Mouse (Mus musculus) heart, adult 2 months (tissue): Measurements from ENCODE around the gene Acot1. TPM values are rescaled to one million over a fixed set of nuclear protein-coding genes. Genes with fewer than 3 reads are reported as not detected.

Experiments used
- DNase-seq, 2 experiments: peaks; one replicate each; pipeline ENCODE4 v3.0.0; 2021
- H3K27ac ChIP-seq: fragments of 200-600 bp; 2 replicates; pipeline ENCODE4 v1.8.1; 2022
- H3K27me3 ChIP-seq: fragments of 200-500 bp; 2 replicates; pipeline ENCODE4 v1.6.1; 2012; ENCODE audit warnings: mild to moderate bottlenecking, low read length, inconsistent platforms, mixed read lengths; ENCODE audit not compliant: control insufficient read depth, insufficient read depth
- H3K36me3 ChIP-seq: fragments of 200-500 bp; 2 replicates; pipeline ENCODE4 v1.6.1; 2012; ENCODE audit warnings: low read length, inconsistent platforms; ENCODE audit not compliant: control insufficient read depth, insufficient read depth
- H3K4me1 ChIP-seq: fragments of 200-500 bp; 2 replicates; pipeline ENCODE4 v1.6.1; 2011; ENCODE audit warnings: low read length; ENCODE audit not compliant: control insufficient read depth, insufficient read depth
- H3K4me3 ChIP-seq: fragments of 200-600 bp; 2 replicates; pipeline ENCODE4 v1.8.1; 2022
- H3K79me2 ChIP-seq: fragments of 200-500 bp; replicated peaks from 2 replicates; pipeline ENCODE4 v1.6.1; 2012; ENCODE audit warnings: mild to moderate bottlenecking, inconsistent platforms, low read length, moderate library complexity, mixed read lengths; ENCODE audit not compliant: control insufficient read depth, insufficient read depth
- H3K9ac ChIP-seq: fragments of 200-500 bp; 2 replicates; pipeline ENCODE4 v1.6.1; 2012; ENCODE audit warnings: low read depth, mild to moderate bottlenecking, control low read depth, inconsistent platforms, low read length, mixed read lengths
- CTCF ChIP-seq: fragments of 200-600 bp; IDR thresholded peaks from 2 replicates; pipeline ENCODE4 v1.8.1; 2022; ENCODE audit warnings: antibody characterized with exemption, mild to moderate bottlenecking, moderate library complexity
- EP300 ChIP-seq: fragments of 200-500 bp; IDR thresholded peaks from 2 replicates; pipeline ENCODE4 v1.6.1; 2011; ENCODE audit warnings: low read depth, low read length, control low read depth; ENCODE audit not compliant: insufficient read depth
- POLR2A ChIP-seq: fragments of 200-500 bp; IDR thresholded peaks from 2 replicates; pipeline ENCODE4 v1.6.1; 2011; ENCODE audit warnings: mild to moderate bottlenecking, low read depth, low read length, control low read depth; ENCODE audit not compliant: insufficient read depth
- WGBS: fragments of 180-500 bp; shearing (Covaris S2); methylation state at CpG from one replicate; pipeline ENCODE4 v1.1.7; 2018; 5-methylcytosine and 5-hydroxymethylcytosine counted together
- intact Hi-C: fragments of 180-260 bp; cut with DNase I; formaldehyde crosslinking; loops from one replicate; pipeline ENCODE4 v1.15.1; 2025
- polyA plus RNA-seq: library from polyadenylated mRNA; depleted of rRNA; stranded (reverse); fragments of >200 nt; gene quantifications from 2 replicates; pipeline ENCODE4 v1.2.3, GENCODE M21; 2012
- total RNA-seq, 2 experiments: library from RNA; stranded (reverse); gene quantifications; 2 replicates each; pipeline ENCODE4 v1.2.3; 2021

The Acot1 gene
- total and polyA plus RNA-seq, 3 experiments, result 8.1 to 54.4 (median 53.0) TPM

DNA sequence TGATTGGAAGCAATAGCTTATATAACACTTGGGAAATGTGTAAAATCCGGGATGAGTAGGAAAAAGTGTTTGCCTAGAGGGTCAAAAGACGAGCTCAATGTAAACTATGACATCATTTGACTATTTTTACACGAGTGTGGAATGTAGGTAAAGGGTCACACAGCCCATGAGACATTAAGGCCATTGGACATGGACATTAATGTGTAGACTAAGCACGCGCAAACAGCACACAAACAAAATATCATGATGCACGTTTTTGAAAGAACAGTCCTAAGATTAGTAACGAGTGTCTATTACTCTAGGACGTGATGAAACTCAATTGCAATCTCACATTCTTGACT is 22.1 kb upstream of the Acot1 start:
- peak overlapping the region; percentile 99 for H3K27ac ChIP-seq
- TF ChIP-seq CTCF (no peak), POLR2A (no peak), EP300 (no peak)
- H3K4me1 ChIP-seq, result peaks cover 4% of the 10 kb centered on the region
- H3K27me3 ChIP-seq, result no peaks in the 10 kb centered on the region
- H3K36me3 ChIP-seq, result no peaks in the 10 kb centered on the region
- intact Hi-C loops, result loop anchor here (5.0 kb wide), 1 partner anchor 45 kb away; no protein-coding TSS in a partner anchor
- H3K9ac ChIP-seq, result peak overlapping the region; percentile 96
- 6% methylated on average over 8 of the region's 8 CpGs for WGBS
- DNase-seq, result no peak
- H3K79me2 ChIP-seq, result no peaks in the 10 kb centered on the region
- H3K4me3 ChIP-seq, result peak overlapping the region; percentile 66

DNA sequence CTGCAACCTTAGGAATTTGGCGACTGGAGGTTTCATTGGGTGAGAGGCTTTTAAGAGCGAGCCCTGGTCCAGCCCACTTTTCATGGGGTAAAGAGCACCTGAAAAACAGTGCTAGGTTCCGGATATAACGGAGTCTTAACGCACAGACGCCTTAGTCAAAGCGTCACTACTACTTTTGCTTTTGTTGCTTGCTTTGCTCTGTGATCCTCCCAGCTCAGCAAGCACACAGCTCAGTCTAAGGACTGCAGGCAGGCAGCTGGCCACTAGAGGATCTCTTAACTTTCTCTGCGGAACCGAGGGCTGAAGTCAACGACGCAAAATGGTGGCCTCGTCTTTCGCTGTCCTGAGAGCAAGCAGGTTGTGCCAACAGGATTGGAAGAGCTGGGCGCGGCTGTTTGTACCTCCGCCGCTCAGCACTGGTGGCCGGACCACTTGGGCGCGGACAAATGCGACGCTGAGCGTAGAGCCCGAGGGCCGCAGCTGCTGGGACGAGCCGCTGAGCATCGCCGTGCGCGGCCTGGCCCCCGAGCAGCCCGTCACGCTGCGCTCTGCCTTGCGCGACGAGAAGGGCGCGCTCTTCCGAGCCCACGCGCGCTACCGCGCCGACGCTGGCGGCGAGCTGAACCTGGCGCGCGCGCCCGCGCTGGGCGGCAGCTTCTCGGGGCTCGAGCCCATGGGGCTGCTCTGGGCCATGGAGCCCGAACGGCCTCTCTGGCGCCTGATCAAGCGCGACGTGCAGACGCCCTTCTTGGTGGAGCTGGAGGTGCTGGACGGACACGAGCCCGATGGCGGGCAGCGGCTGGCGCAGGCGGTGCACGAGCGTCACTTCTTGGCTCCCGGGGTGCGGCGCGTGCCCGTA is 21.5 kb upstream of the Acot1 start, which contains the start of gene Acot2:
Gene Acot2, plus strand, starts transcription at position 279 of the 859 bp plus-strand sequence.
- H3K9ac ChIP-seq, result peak within 1 kb of the TSS; percentile 96
- peaks cover 4% of the 10 kb centered on the region for H3K4me1 ChIP-seq
- under 1% methylated on average over 80 of the region's 80 CpGs for WGBS
- H3K36me3 ChIP-seq, result no peaks in the 10 kb centered on the region
- no peaks in the 10 kb centered on the region for H3K79me2 ChIP-seq
- TF ChIP-seq CTCF (peak; percentile 77), EP300 (peak; percentile 80; the same call in 1 of the 2 replicates), POLR2A (peak; percentile 84)
- peak; percentile 85 to 88 for DNase-seq
- no peaks in the 10 kb centered on the region for H3K27me3 ChIP-seq
- peak within 1 kb of the TSS; percentile 99 for H3K27ac ChIP-seq
- intact Hi-C loops, result loop anchor here (2.0 to 5.0 kb wide), 3 partner anchors 21 to 44 kb away; partner anchors contain the start of gene Acot1
- H3K4me3 ChIP-seq, result peak within 1 kb of the TSS; percentile 66

DNA sequence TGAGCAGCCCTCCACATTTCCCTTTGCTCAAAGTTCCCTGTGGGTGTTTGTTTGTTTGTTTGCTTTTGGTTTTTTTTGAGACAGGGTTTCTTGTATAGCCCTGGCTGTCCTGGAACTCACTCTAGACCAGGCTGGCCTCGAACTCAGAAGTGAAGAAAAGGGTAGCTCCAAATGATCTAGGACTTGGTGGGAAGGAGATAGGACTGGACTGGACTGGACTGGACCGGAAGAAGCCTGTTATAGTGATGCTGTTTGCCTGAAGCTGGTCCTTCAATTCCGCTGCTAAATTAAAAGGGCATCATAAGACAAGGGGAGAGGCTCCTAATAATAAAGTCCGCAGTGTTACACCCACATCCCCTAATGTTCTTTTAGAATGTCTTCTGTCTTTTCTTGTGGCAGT is 20.8 kb upstream of the Acot1 start:
- 39% methylated on average over 4 of the region's 4 CpGs for WGBS
- no peaks in the 10 kb centered on the region for H3K79me2 ChIP-seq
- intact Hi-C loops, result loop anchor here (2.0 to 5.0 kb wide), 3 partner anchors 20 to 44 kb away; partner anchors contain the start of gene Acot1

DNA sequence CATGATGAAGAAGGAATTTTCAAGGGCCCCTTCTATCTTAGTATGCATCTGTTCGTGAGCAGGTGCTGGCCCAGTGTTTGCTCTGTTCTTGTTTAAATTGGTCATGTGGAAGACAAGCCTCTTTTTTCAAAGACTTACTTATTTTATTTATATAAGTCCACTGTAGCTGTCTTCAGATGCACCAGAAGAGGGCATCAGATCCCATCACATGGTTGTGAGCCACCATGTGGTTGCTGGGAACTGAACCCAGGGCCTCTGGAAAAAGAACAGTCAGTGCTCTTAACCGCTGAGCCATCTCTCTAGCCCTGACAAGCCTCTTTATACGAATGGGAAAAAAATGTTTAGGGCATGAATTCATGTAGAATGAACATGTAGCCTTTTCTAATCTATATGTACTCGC is 19.9 kb upstream of the Acot1 start:
- intact Hi-C loops, result loop anchor here (2.0 to 5.0 kb wide), 3 partner anchors 19 to 43 kb away; partner anchors contain the start of gene Acot1
- Histone ChIP-seq H3K27ac (no peak overlapping the region; the same call in 1 of the 2 replicates), H3K79me2 (no peaks in the 10 kb centered on the region), H3K27me3 (no peaks in the 10 kb centered on the region), H3K9ac (no peak overlapping the region), H3K4me3 (peak overlapping the region; percentile 66; the same call in 1 of the 2 replicates), H3K4me1 (peaks cover 4% of the 10 kb centered on the region), H3K36me3 (no peaks in the 10 kb centered on the region; the same call in 1 of the 2 replicates)
- DNase-seq, result no peak
- 95% methylated on average over 4 of the region's 4 CpGs for WGBS
- TF ChIP-seq POLR2A, result no peak
- TF ChIP-seq EP300, result no peak
- peak; percentile 36 for TF ChIP-seq CTCF

More for the DNA sequence above, 20.8 kb upstream of the Acot1 start:
- H3K4me3 ChIP-seq, result peak overlapping the region; percentile 66
- TF ChIP-seq EP300 (no peak), POLR2A (no peak), CTCF (no peak)
- peak overlapping the region; percentile 96 for H3K9ac ChIP-seq
- H3K27me3 ChIP-seq, result no peaks in the 10 kb centered on the region
- no peak for DNase-seq
- peak overlapping the region; percentile 99 for H3K27ac ChIP-seq
- no peaks in the 10 kb centered on the region; the same call in 1 of the 2 replicates for H3K36me3 ChIP-seq
- peaks cover 4% of the 10 kb centered on the region for H3K4me1 ChIP-seq

DNA sequence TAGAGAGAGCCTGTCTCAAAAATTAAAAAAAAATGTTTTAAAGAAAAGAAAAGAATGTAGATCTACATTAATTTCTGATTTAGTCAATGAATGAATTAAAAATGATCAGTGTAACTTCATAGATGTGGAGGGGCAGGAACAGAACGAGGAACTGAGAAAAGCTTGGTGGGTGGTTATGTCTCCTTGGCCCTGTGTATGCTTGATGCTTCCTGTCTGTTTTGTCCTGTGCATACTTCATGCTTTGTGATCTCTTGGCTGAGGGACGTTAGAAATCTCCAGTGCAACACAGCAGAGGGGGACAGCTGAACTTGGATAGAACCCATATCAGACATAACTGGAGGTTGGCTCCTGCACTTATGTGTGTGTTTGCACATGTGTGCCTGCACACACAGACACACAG is 12.1 kb upstream of the Acot1 start:
- H3K4me3 ChIP-seq, result no peak overlapping the region
- H3K4me1 ChIP-seq, result peaks cover 4% of the 10 kb centered on the region
- DNase-seq, result no peak
- H3K79me2 ChIP-seq, result no peaks in the 10 kb centered on the region
- TF ChIP-seq CTCF (no peak), EP300 (no peak), POLR2A (no peak)
- H3K9ac ChIP-seq, result no peak overlapping the region
- H3K27ac ChIP-seq, result no peak overlapping the region
- WGBS, result 43% methylated on average over 2 of the region's 2 CpGs
- H3K36me3 ChIP-seq, result no peaks in the 10 kb centered on the region; the same call in 1 of the 2 replicates
- intact Hi-C loops, result no loop called here
- no peaks in the 10 kb centered on the region for H3K27me3 ChIP-seq
